ENCODE assay signal across 27 mouse cellular contexts in genomic region chr2:40432821-40433490, GRCm38 (mm10).
"Had no signal": no experiment of that assay in that cellular context is flagged by ENCODE, and none has a peak within 500 bp of the region (broad histone marks: within the 10 kb centered on the region; RNA-seq: fewer than 3 reads in every experiment).

No protein-coding gene starts in this region.

- H3K4me1 ChIP-seq: limb, embryonic 10.5 days; limb, embryonic 12.5 days; limb, embryonic 13.5 days; limb, embryonic 15.5 days; liver, embryonic 12.5 days; liver, embryonic 13.5 days; liver, embryonic 15.5 days; lung, embryonic 15.5 days; megakaryocyte, embryonic 14.5 days; midbrain, embryonic 10.5 days; midbrain, embryonic 12.5 days; midbrain, embryonic 15.5 days; neural tube, embryonic 12.5 days had no signal

- H3K27me3 ChIP-seq: limb, embryonic 12.5 days; limb, embryonic 13.5 days; limb, embryonic 15.5 days; liver, embryonic 12.5 days; liver, embryonic 13.5 days; liver, embryonic 15.5 days; lung, embryonic 15.5 days; megakaryocyte, embryonic 14.5 days; midbrain, embryonic 12.5 days; midbrain, embryonic 13.5 days; midbrain, embryonic 15.5 days; neural tube, embryonic 12.5 days had no signal

- H3K36me3 ChIP-seq: limb, embryonic 10.5 days; limb, embryonic 12.5 days; limb, embryonic 13.5 days; limb, embryonic 15.5 days; liver, embryonic 12.5 days; liver, embryonic 13.5 days; liver, embryonic 15.5 days; lung, embryonic 15.5 days; midbrain, embryonic 10.5 days; midbrain, embryonic 12.5 days; midbrain, embryonic 13.5 days; midbrain, embryonic 15.5 days; neural tube, embryonic 12.5 days had no signal

- H3K9ac ChIP-seq: limb, embryonic 12.5 days; limb, embryonic 13.5 days; limb, embryonic 15.5 days; liver, embryonic 12.5 days; liver, embryonic 13.5 days; liver, embryonic 14.5 days; liver, embryonic 15.5 days; liver, postnatal 0 days; lung, embryonic 14.5 days; lung, embryonic 15.5 days; midbrain, embryonic 12.5 days; midbrain, embryonic 13.5 days; midbrain, embryonic 15.5 days; neural tube, embryonic 12.5 days had no signal

- H3K4me3 ChIP-seq: limb, embryonic 10.5 days; limb, embryonic 12.5 days; limb, embryonic 13.5 days; limb, embryonic 15.5 days; liver, embryonic 12.5 days; liver, embryonic 13.5 days; liver, embryonic 15.5 days; lung, embryonic 15.5 days; megakaryocyte, embryonic 14.5 days; midbrain, embryonic 10.5 days; midbrain, embryonic 12.5 days; midbrain, embryonic 13.5 days; midbrain, embryonic 15.5 days; myocyte; neural tube, embryonic 12.5 days had no signal

- H3K27ac ChIP-seq: limb, embryonic 10.5 days; limb, embryonic 12.5 days; limb, embryonic 13.5 days; limb, embryonic 15.5 days; liver, embryonic 12.5 days; liver, embryonic 13.5 days; liver, embryonic 14.5 days; liver, embryonic 15.5 days; lung, embryonic 15.5 days; macrophage; midbrain, embryonic 10.5 days; midbrain, embryonic 12.5 days; midbrain, embryonic 13.5 days; midbrain, embryonic 15.5 days; neural tube, embryonic 12.5 days had no signal

- DNase-seq: left cerebral cortex, postnatal 4 days; liver, embryonic 13.5 days; liver, postnatal 0 days; lung, adult 18-20 months; lung, adult 2 months; lung, embryonic 14.5 days; lung, postnatal 10 days; lung, postnatal 14 days; lung, postnatal 36 days; lung, postnatal 4 days; midbrain, embryonic 14.5 days had no signal
